Mouse (Mus musculus) heart, postnatal 10 days (tissue): ENCODE measurements at regions not wholly inside any gene's neighbourhood (a gene's known extent, or its start where the extent isn't known, plus 50 kb on each side); places are given as distances from the start of the nearest gene placed in this dataset.
"Not testable (repeated sequence)": the region's sequence is repeated elsewhere in the genome, so short reads cannot be mapped to it uniquely, and the experiment has no call there.

Experiments used
- DNase-seq, 2 experiments: peaks; one replicate each; pipeline ENCODE4 v3.0.0; 2021
- intact Hi-C: fragments of 180-260 bp; cut with DNase I; formaldehyde crosslinking; loops from one replicate; pipeline ENCODE4 v1.15.1; 2025

DNA sequence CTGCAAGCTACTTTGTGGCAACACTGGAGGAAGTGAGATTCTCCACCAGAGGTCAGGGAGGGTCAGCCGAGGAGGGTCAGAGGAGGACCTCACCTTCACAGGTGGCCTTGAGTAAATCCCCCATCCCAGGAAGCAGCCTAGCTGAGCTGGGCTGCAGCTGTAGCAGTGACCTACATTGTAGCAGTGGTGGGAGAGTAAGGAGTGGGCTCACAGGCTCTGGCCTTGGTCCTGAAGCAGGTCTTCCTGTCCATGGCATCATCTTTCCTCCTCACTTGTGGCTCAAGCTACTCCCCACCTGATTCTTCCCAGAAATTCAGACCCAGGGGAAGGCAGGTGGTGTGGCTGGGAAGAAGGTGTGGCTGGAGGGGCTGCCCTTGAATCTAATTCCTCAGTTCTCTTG lies 84.3 kb downstream of the 1810013L24Rik start:
- DNase-seq, intact Hi-C loops: not testable (repeated sequence)

- intact Hi-C loops = no loop called here
- DNase-seq = no peak
Measured at GRCm38 (mm10) chr16:8916091-8916490, 86.2 kb downstream of the 1810013L24Rik start.

DNA sequence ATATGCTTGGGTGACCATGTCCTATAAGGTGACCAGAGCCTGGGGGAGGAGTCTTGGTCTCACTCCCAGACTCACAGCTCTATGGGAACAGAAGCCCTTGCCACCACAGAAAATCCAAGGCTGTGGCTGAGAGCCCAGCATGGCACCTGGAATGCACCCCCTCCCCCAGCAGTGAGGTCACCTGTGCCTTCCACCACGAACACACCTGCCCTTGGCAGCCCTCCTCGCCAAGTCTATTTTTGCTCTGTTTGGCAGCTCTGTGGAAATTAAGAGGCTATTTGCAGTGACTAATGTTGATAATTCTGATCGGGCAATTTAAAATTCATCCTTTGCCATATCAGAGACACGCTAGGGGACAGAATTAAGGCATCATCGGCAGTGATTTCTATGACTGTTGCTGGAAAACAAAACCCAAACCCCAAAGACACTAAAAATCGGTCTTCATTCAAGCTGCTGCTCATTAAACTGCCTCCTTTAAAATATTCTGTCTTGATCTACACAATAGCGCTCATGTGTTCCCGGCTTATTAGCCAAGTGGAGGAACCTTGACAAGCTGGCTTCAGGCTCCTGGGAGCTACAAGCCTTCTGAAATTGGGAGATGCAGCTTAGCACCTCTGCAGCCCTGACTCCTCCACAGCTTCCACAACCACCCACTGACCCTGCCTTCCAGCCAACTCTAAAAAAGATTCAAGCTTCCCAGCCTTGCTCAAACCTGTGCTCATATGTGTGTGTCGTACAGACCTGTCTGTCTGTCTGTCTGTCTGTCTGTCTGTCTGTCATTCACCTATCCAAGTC lies 89.0 kb downstream of the 1810013L24Rik start:
- peak; percentile 4 to 17 for DNase-seq

GRCm38 (mm10) chr16:8924732-8925131 lies 94.8 kb downstream of the 1810013L24Rik start:
- peak; percentile 37 to 38 for DNase-seq
- intact Hi-C loops = no loop called here

More for the DNA sequence above, 89.0 kb downstream of the 1810013L24Rik start:
- intact Hi-C loops = no loop called here

DNA sequence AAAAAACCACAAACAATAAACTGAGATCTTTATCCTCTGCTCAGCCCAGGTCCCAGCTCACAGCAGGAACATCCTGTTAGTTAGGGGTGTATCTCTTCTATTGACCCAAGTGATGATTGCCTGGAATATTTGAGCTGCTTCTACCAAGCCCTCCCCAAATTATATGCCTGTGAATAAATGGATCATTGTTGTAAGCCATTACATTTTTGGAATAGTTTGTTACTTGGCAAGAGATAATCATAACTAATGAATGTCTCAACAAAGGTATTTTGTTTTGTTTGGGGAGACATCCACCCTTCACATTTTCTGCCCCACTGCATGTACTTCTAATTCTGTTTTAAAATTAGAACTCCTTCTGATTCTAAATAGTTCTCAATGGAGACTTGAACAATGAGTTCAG lies 102.1 kb downstream of the 1810013L24Rik start:
- DNase-seq = no peak
- intact Hi-C loops = no loop called here

DNA sequence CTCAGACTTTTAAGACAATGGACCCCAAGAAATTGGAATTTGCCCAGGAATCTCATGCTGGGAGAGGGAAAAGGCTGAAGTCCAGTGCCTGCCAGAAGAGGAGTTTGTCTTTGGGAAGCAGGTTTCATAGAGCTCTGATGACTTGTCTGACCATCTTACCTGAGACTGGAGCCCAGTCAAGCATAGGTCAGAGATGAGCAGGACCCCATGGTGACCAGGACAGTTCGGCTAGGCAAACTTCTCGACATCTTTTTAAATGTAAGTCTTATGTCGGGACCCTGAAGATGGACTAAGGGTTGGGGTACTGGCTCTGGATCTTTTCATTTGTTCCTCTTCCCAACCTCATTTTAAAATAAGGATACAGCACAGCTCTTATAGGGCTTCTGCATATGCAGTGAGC lies 103.2 kb downstream of the 1810013L24Rik start:
- intact Hi-C loops = no loop called here
- no peak for DNase-seq

- intact Hi-C loops = no loop called here
- no peak for DNase-seq
Measured at GRCm38 (mm10) chr16:8936446-8936845, 106.5 kb downstream of the 1810013L24Rik start.

GRCm38 (mm10) chr16:8938516-8938915 lies 108.6 kb downstream of the 1810013L24Rik start:
- DNase-seq = peak; percentile 31
- intact Hi-C loops = no loop called here

GRCm38 (mm10) chr16:8939136-8939535 lies 109.2 kb downstream of the 1810013L24Rik start:
- intact Hi-C loops = no loop called here
- no peak for DNase-seq

DNA sequence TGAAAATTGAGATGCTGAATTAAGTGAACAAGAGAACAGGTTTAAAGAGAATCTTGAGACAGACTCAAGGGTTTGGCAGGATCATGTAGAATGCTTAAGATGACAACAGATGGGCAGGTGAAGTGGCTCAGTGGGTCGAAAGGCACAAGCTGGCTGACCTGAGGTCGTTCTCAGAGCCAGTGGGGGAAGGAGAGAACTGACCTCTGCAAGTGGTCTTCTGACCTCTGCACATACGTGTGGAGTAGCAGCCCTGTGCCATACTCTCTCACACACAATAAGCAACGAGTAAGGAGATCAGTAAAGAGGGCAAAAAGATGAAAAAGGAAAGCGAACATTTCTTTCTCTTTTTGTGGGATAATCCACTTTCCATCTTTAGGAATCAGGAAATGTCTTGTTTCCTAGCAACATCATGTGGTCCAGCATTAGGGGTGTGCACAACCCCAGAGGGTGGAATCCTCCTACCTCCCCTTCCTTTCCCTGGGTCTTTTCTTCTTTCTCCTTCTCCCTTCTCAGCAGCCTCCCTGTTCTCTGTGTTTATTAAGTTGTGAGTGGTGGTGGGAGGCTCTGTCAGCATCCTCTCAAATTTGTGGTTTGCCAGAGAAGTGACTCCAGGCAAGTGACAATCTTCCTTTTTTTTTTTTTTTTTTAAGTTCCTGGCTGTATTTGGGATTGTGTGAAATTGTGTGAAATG lies 114.7 kb downstream of the 1810013L24Rik start:
- DNase-seq = no peak
- intact Hi-C loops = no loop called here

DNA sequence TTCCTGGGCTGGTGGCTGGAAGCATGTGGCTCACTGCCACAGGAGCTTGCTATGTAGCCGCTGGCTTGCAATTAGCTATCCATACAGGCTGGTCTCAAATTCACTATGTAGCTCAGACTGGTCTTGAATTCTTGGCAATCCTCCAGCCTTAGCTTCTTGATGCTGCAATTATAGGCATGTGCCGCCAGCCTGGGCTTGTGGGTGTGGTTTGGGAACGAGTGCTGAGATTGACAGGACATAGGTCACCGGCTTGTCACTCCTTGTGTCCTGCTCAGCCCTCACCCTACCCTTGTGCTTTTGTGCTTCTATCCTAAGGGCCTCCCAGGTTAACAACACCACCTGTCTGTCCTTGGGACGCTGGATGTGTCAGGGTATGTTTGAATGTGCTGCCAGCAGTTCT lies 117.9 kb downstream of the 1810013L24Rik start:
- intact Hi-C loops = no loop called here

GRCm38 (mm10) chr16:8951156-8951899 lies 121.4 kb downstream of the 1810013L24Rik start:
- DNase-seq = no peak
- intact Hi-C loops = no loop called here

More for the DNA sequence above, 117.9 kb downstream of the 1810013L24Rik start:
- no peak for DNase-seq

DNA sequence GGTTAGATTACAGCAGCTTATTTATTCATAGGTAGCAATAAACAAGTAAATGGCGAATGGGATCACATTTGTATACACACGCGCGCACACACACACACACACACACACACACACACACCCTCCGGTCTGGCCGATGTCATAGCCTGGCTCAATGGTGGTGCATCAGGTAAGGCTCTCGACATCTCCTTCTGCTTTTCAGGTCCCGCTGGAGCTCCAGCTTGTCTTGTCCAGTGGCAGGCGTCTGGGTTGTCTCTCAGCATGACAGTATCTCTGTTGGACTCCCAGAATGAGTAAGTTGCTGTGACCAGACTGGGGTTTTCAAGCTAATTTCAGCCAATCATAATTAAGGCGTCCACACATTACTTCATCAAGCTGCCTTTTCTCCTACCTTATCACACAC lies 131.8 kb downstream of the 1810013L24Rik start:
- DNase-seq = no peak
- intact Hi-C loops = no loop called here

DNA sequence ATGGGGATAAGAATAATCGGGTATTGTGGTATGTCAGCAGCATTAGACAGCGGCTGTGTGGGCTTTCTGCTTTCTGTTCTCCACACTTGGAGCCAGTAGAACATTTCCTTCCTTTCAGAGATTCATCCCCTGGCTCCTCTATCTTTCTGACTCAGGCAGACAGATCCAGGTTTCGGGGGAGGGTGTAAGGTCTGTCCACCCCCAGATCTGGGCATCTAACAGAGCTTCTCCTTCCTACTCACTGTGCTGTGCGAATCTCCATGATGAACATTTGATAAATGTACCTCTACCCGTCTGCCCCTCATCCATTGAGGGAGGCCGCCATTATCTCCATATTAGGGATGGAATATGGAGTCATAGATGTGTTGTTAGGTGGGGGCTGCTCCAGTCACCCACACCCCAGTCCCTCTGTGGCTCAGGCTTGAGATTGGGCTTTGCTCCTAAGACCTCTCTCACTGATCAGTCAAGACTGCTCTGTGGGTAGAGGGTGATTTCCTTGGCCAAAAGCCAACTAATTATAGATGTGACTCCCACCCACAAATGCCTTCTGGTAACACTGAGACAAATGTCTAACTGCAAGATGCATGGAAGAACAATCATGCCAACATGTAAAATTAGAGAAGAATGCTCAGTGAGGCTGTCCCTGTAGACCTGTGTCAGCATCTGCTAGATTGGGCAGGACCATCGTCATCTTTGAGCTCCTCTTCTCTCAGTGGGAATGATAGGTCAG lies 163.8 kb downstream of the 1810013L24Rik start:
- intact Hi-C loops = no loop called here
- DNase-seq = no peak

- no peak for DNase-seq
Measured at GRCm38 (mm10) chr16:8994521-8994920, 164.6 kb downstream of the 1810013L24Rik start.

GRCm38 (mm10) chr16:8997250-8997649 lies 167.3 kb downstream of the 1810013L24Rik start:
- intact Hi-C loops = no loop called here
- no peak for DNase-seq

More at GRCm38 (mm10) chr16:8994521-8994920, 164.6 kb downstream of the 1810013L24Rik start:
- intact Hi-C loops = no loop called here

GRCm38 (mm10) chr16:9004012-9004411 lies 174.1 kb downstream of the 1810013L24Rik start:
- peak; percentile 37 to 38 for DNase-seq
- intact Hi-C loops = loop anchor here (10.0 kb wide), 1 partner anchor 731 kb away; no protein-coding TSS in a partner anchor

DNA sequence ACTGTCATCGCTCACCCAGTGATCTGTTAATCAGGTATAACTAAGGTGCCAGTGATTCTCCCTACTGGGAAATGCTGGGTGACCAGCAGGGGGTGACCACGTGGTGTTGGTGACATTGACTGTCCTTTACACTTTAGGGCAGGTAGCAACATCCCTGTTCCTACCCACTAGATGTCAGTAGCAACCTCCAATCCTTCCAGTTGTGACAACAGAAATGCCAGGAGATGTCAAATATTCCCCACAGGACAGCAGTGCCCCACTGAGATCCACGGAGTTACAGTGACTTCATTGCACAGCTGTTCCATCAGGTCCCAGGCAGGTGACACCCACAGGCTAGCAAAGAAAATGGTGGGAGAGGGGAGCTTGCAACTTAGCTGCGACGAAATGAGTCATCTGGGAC lies 176.0 kb downstream of the 1810013L24Rik start:
- intact Hi-C loops = loop anchor here (10.0 kb wide), 1 partner anchor 729 kb away; no protein-coding TSS in a partner anchor
- DNase-seq = no peak

- intact Hi-C loops = loop anchor here (1.0 to 10.0 kb wide), 3 partner anchors 126 to 984 kb away; no protein-coding TSS in a partner anchor
- peak; percentile 85 to 90 for DNase-seq
Measured at GRCm38 (mm10) chr16:9009361-9010083, 179.6 kb downstream of the 1810013L24Rik start.

- intact Hi-C loops = no loop called here
- no peak for DNase-seq
Measured at GRCm38 (mm10) chr16:9011077-9011476, 181.2 kb downstream of the 1810013L24Rik start.
